Mouse (Mus musculus): ENCODE measurements around the gene Top2b. TPM values are rescaled to one million over a fixed set of nuclear protein-coding genes. Genes with fewer than 3 reads are reported as not detected.

Gene Top2b
- 7.7 and 16.2 TPM in 2 replicates for polyA plus RNA-seq (2012; rRNA removed; ENCODE audit: low replicate concordance)

DNA sequence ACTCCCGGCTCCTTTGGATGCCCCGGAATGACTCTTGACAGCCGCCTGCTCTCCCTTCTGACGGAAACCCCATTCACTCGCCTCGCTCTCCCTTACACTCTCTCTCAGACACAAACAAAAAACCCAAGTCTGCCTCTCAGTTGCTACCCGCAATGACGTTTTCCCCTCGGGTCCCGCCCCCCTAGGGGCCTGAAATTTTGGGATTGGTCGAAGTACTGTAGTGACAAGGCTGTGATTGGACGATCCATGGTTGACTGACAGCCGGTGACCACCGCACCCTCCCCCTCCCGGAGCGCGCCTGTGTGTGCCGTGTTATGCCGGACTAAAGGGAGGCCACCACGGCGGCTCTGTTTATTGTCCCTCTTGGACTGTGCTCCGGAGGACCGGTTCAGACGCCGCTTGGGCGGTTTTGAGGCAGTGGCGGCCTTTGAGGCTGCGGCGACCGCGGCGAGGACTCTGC, at the start of gene Top2b:
TSS of gene Top2b (plus strand) at position 302 of the 460 bp plus-strand sequence.

Other genes with a start within 250 kb of the Top2b start
- gene Ngly1, start 115.9 kb upstream of the Top2b start, polyA plus RNA-seq (2012; rRNA removed; ENCODE audit: low replicate concordance) = 45.1 and 56.4 TPM in 2 replicates
- 6.6 and 14.4 TPM in 2 replicates for gene Oxsm, start 115.4 kb upstream of the Top2b start, polyA plus RNA-seq (2012; rRNA removed; ENCODE audit: low replicate concordance)